Mouse (Mus musculus): ENCODE measurements around the gene Ripply1.

- TF ChIP-seq CTCF (IDR thresholded peaks at IDR 0.05; ENCODE audit: insufficient read depth, low read length), result peak; percentile 69
- TF ChIP-seq POLR2A (IDR thresholded peaks at IDR 0.05; ENCODE audit: borderline replicate concordance, extremely low read depth, low read depth, low read length), result no peak
These were observed 30.3 kb downstream of the Ripply1 start for GRCm38 (mm10) chrX:139751855-139752254.
